Comparison of ENCODE assay signal across 10 mouse cellular contexts in the genomic region with DNA sequence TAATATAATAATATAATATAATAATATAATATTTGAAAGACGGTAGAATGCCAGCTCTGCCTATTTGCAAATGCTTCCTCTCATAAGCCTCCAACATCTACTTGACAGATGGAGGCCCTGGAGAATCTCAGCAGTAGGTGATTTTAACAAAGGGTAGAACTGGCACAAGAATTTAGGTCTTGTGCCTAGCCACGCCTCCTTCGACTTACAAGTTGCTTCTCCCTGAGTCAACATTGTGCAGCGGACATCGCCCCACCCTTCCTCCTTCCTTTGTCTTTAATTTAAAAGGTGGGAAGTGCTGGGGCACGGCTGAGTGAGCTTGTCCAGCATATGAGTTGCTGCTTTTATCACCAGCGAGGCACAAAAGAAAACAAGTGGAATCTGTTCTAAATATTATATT. TPM values are rescaled to one million over a fixed set of nuclear protein-coding genes. Genes with fewer than 3 reads are reported as not detected.
DNase-seq lines count a peak whose midpoint lies in the region; ATAC-seq and TF ChIP-seq lines count a peak whose summit lies in the region.
"Had no signal": no experiment of that assay in that cellular context is flagged by ENCODE, and none has a peak within 500 bp of the region (broad histone marks: within the 10 kb centered on the region; RNA-seq: fewer than 3 reads in every experiment).

No protein-coding gene starts in this region.

- WGBS in forebrain, postnatal 0 days = 51% methylated on average over 7 of the region's 7 CpGs

- ATAC-seq in cerebellum, adult (ENCODE audit: insufficient number of reproducible peaks, low FRiP score, low TSS enrichment) = peak; percentile 76
- no peak for ATAC-seq in forebrain, postnatal 0 days

- H3K4me2 ChIP-seq in forebrain, postnatal 0 days (ENCODE audit: low read depth) = no peak overlapping the region

- no peaks in the 10 kb centered on the region for H3K27me3 ChIP-seq in forebrain, postnatal 0 days (ENCODE audit: insufficient read depth, low read length)

- no peak overlapping the region for H3K4me3 ChIP-seq in forebrain, postnatal 0 days (ENCODE audit: low read depth, low read length)
- H3K4me3 ChIP-seq: embryonic facial prominence, embryonic 10.5 days had no signal

- H3K36me3 ChIP-seq in forebrain, postnatal 0 days (ENCODE audit: insufficient read depth) = no peaks in the 10 kb centered on the region
- H3K36me3 ChIP-seq: embryonic facial prominence, embryonic 10.5 days had no signal

- no peak overlapping the region for H3K27ac ChIP-seq in forebrain, postnatal 0 days (ENCODE audit: low read depth, low read length)
- H3K27ac ChIP-seq: embryonic facial prominence, embryonic 10.5 days had no signal

- TF ChIP-seq CTCF in forebrain, postnatal 0 days (IDR thresholded peaks at IDR 0.05; ENCODE audit: low read depth) = no peak

- no peaks in the 10 kb centered on the region for H3K9me3 ChIP-seq in forebrain, postnatal 0 days (ENCODE audit: low read length)
- H3K9me3 ChIP-seq: embryonic facial prominence, embryonic 10.5 days had no signal

- no peaks in the 10 kb centered on the region for H3K4me1 ChIP-seq in forebrain, postnatal 0 days (ENCODE audit: insufficient read depth)
- H3K4me1 ChIP-seq: embryonic facial prominence, embryonic 10.5 days had no signal

- no peak overlapping the region for H3K9ac ChIP-seq in forebrain, postnatal 0 days

- DNase-seq in cerebellum, postnatal 4 days (ENCODE audit: low spot score in 2 of 2) = no peak
- peak; percentile 24 for DNase-seq in urinary bladder, postnatal 14 days (ENCODE audit: low spot score)
- DNase-seq in urinary bladder, postnatal 25 days (ENCODE audit: low spot score) = no peak
- DNase-seq in kidney, postnatal 10 days = peak; percentile 54
- no peak for DNase-seq in forebrain, postnatal 0 days
- no peak for DNase-seq in right cerebral cortex, postnatal 14 days
- no peak for DNase-seq in layer of hippocampus, adult 8-10 months (ENCODE audit: low spot score in 2 of 2)
- DNase-seq: B cell, adult 2 months had no signal

RNA-seq across cellular contexts. Expression of gene Ifit1, which starts 32.8 kb away (rescaled TPM):
- total RNA-seq in forebrain, postnatal 0 days (2014; rRNA removed) = 1.7 and 2.0 TPM in 2 replicates
- polyA plus RNA-seq in forebrain, postnatal 0 days (2015; fragmentation: Nextera tagmentation; extraction: Ambion mirVana) = 0.83 and 0.88 TPM in 2 replicates
- total RNA-seq in layer of hippocampus, adult 8-10 months (2022) = 1 to 10 TPM in 2 of 4 experiments, under 1 TPM in 2; 0.62 to 3.7 (median 2.1) TPM

RNA-seq across cellular contexts. Expression of gene Ifit1bl2, which starts 32.9 kb away (rescaled TPM):
- total RNA-seq in forebrain, postnatal 0 days (2014; rRNA removed) = 0.52 and 0.69 TPM in 2 replicates
- 0.16 and 0.18 TPM in 2 replicates for polyA plus RNA-seq in forebrain, postnatal 0 days (2015; fragmentation: Nextera tagmentation; extraction: Ambion mirVana)
- total RNA-seq in layer of hippocampus, adult 8-10 months (2022) = under 1 TPM; 0.54 to 0.70 (median 0.57) TPM

Comparison
In these comparisons a context has a peak if more than half of its experiments do, and no peak if none do; other contexts are left out.
1. DNase-seq: peak in urinary bladder, postnatal 14 days (single experiment) and kidney, postnatal 10 days (single experiment); none in cerebellum, postnatal 4 days (0 of 2), urinary bladder, postnatal 25 days (single experiment), forebrain, postnatal 0 days (single experiment), right cerebral cortex, postnatal 14 days (single experiment) and layer of hippocampus, adult 8-10 months (0 of 2).